Mouse (Mus musculus) bone marrow, adult 2 months (tissue): ENCODE data around the gene Mccc2.

Source experiments
- CTCF ChIP-seq: fragments of 200-500 bp; IDR thresholded peaks from 2 replicates; pipeline ENCODE4 v1.5.1; 2011; ENCODE audit warnings: low read length, control low read depth; ENCODE audit not compliant: control insufficient read depth, insufficient read depth
- POLR2A ChIP-seq: fragments of 200-500 bp; IDR thresholded peaks from 2 replicates; pipeline ENCODE4 v1.6.1; 2011; ENCODE audit warnings: low read depth, mild to moderate bottlenecking, control low read depth, low read length, borderline replicate concordance; ENCODE audit not compliant: control insufficient read depth

DNA sequence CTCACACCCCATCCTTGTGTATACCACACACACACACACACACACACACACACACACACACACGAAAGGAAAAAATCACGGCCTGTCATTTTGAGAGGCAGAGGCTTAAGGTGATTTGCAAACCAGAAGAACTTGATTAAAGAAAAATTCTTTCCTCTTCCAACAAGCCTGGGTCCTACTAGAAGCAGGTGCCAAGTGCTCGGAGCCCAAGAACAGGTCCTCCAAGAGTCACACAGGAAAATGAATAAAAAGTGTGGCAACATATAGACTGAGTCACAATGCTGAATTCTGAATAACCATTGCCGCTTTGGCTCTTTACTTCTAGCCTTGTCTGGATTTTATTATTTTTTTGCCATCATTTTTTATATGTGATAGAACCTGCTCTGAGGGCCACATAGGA lies 53.8 kb downstream of the Mccc2 start:
- TF ChIP-seq CTCF = no peak
- no peak for TF ChIP-seq POLR2A
